13 mouse cellular contexts compared by ENCODE assay signal in genomic region chr16:89699710-89700109, GRCm38 (mm10).
A peak's percentile ranks its signal among the peaks of the same experiment; 100 is the strongest.
DNase-seq lines count a peak whose midpoint lies in the region; ATAC-seq and TF ChIP-seq lines count a peak whose summit lies in the region.
"Had no signal": no experiment of that assay in that cellular context is flagged by ENCODE, and none has a peak within 500 bp of the region (broad histone marks: within the 10 kb centered on the region; RNA-seq: fewer than 3 reads in every experiment).

No protein-coding gene starts in this region.

- H3K27ac ChIP-seq in heart, postnatal 0 days (ENCODE audit: low read depth), result no peak overlapping the region
- H3K27ac ChIP-seq in midbrain, embryonic 11.5 days (ENCODE audit: low read depth, low read length), result no peak overlapping the region
- no peak overlapping the region for H3K27ac ChIP-seq in midbrain, postnatal 0 days (ENCODE audit: low read depth, low read length)
- peak overlapping the region; percentile 62; the same call in 1 of the 2 replicates for H3K27ac ChIP-seq in limb, embryonic 14.5 days (replicated peaks; ENCODE audit: low read depth, low read length)

- H3K4me3 ChIP-seq in heart, postnatal 0 days (ENCODE audit: low read depth, low read length), result no peak overlapping the region
- no peak overlapping the region for H3K4me3 ChIP-seq in midbrain, embryonic 11.5 days (ENCODE audit: low read depth, low read length)
- H3K4me3 ChIP-seq in midbrain, postnatal 0 days (ENCODE audit: low read depth, low read length), result no peak overlapping the region
- no peak overlapping the region for H3K4me3 ChIP-seq in limb, embryonic 14.5 days (replicated peaks; ENCODE audit: low read length)
- H3K4me3 ChIP-seq: megakaryocyte, embryonic 14.5 days had no signal

- peaks cover 5% of the 10 kb centered on the region; the same call in 1 of the 2 replicates for H3K4me1 ChIP-seq in heart, postnatal 0 days (ENCODE audit: control insufficient read depth, insufficient read depth)
- peaks cover 7% of the 10 kb centered on the region; the same call in 1 of the 2 replicates for H3K4me1 ChIP-seq in midbrain, embryonic 11.5 days (ENCODE audit: control insufficient read depth, insufficient read depth, low read length)
- H3K4me1 ChIP-seq in midbrain, postnatal 0 days (ENCODE audit: insufficient read depth, low read length), result no peaks in the 10 kb centered on the region
- peaks cover 2% of the 10 kb centered on the region; the same call in 1 of the 2 replicates for H3K4me1 ChIP-seq in limb, embryonic 14.5 days (ENCODE audit: control insufficient read depth, insufficient read depth, low read length)

- no peak for TF ChIP-seq POLR2A in limb, embryonic 14.5 days (IDR thresholded peaks at IDR 0.05; ENCODE audit: borderline replicate concordance, extremely low read depth, insufficient read depth, insufficient read length)

- ATAC-seq in heart, postnatal 0 days (ENCODE audit: insufficient read depth, low read depth), result no peak; the same call in 1 of the 2 replicates
- peak; percentile 69 for ATAC-seq in midbrain, embryonic 11.5 days (ENCODE audit: low FRiP score)
- no peak for ATAC-seq in midbrain, postnatal 0 days (ENCODE audit: low FRiP score)
- ATAC-seq in limb, embryonic 14.5 days (ENCODE audit: low FRiP score, low read depth), result peak; percentile 83
- ATAC-seq: CD4-positive, CD25-positive, alpha-beta regulatory T cell, adult 4 months had no signal

- no peak for TF ChIP-seq EP300 in heart, postnatal 0 days (IDR thresholded peaks at IDR 0.05; ENCODE audit: low read depth)

- DNase-seq in heart, postnatal 0 days (ENCODE audit: low spot score), result peak; percentile 14
- no peak for DNase-seq in heart, postnatal 4 days
- DNase-seq in midbrain, embryonic 11.5 days (ENCODE audit: low spot score, missing footprints), result peak; percentile 91
- DNase-seq in midbrain, postnatal 0 days (ENCODE audit: low spot score), result no peak
- peak; percentile 43 for DNase-seq in embryo, embryonic 9.5 days (ENCODE audit: extremely low spot score)
- peak; percentile 55 for DNase-seq in limb, embryonic 14.5 days (ENCODE audit: low spot score)
- no peak for DNase-seq in testis, postnatal 10 days (ENCODE audit: low spot score)
- no peak for DNase-seq in ovary, postnatal 14 days (ENCODE audit: low spot score)
- DNase-seq: cerebellum, postnatal 25 days; gastrocnemius, postnatal 25 days; lung, adult 2 months had no signal

- no peaks in the 10 kb centered on the region for H3K9me3 ChIP-seq in heart, postnatal 0 days (replicated peaks; ENCODE audit: control insufficient read depth, low read length)
- H3K9me3 ChIP-seq in midbrain, embryonic 11.5 days (ENCODE audit: control insufficient read depth, low read length), result no peaks in the 10 kb centered on the region
- H3K9me3 ChIP-seq in midbrain, postnatal 0 days (ENCODE audit: low read length), result no peaks in the 10 kb centered on the region
- no peaks in the 10 kb centered on the region for H3K9me3 ChIP-seq in limb, embryonic 14.5 days (ENCODE audit: control insufficient read depth, low read length)

- 12% methylated on average over 2 of the region's 2 CpGs for WGBS in heart, postnatal 0 days
- 2% methylated on average over 2 of the region's 2 CpGs for WGBS in midbrain, embryonic 11.5 days
- WGBS in midbrain, postnatal 0 days, result 3% methylated on average over 2 of the region's 2 CpGs
- WGBS in limb, embryonic 14.5 days, result 19% methylated on average over 2 of the region's 2 CpGs

- TF ChIP-seq CTCF in heart, postnatal 0 days (IDR thresholded peaks at IDR 0.05; ENCODE audit: low read depth), result no peak
- TF ChIP-seq CTCF in midbrain, postnatal 0 days (IDR thresholded peaks at IDR 0.05), result no peak

- no peaks in the 10 kb centered on the region for H3K36me3 ChIP-seq in heart, postnatal 0 days (replicated peaks; ENCODE audit: control insufficient read depth, insufficient read depth, low read length)
- no peaks in the 10 kb centered on the region for H3K36me3 ChIP-seq in midbrain, embryonic 11.5 days (ENCODE audit: control insufficient read depth, insufficient read depth, low read length)
- H3K36me3 ChIP-seq in midbrain, postnatal 0 days (ENCODE audit: insufficient read depth, low read length), result no peaks in the 10 kb centered on the region
- no peaks in the 10 kb centered on the region for H3K36me3 ChIP-seq in limb, embryonic 14.5 days (ENCODE audit: control insufficient read depth, insufficient read depth, low read length)

- no peaks in the 10 kb centered on the region for H3K27me3 ChIP-seq in heart, postnatal 0 days (ENCODE audit: control insufficient read depth, insufficient read depth, low read length)
- no peaks in the 10 kb centered on the region for H3K27me3 ChIP-seq in midbrain, embryonic 11.5 days (ENCODE audit: control insufficient read depth, insufficient read depth, low read length)
- no peaks in the 10 kb centered on the region for H3K27me3 ChIP-seq in midbrain, postnatal 0 days (ENCODE audit: insufficient read depth, low read length)
- H3K27me3 ChIP-seq in limb, embryonic 14.5 days (ENCODE audit: control insufficient read depth, insufficient read depth, low read length), result no peaks in the 10 kb centered on the region
- H3K27me3 ChIP-seq: megakaryocyte, embryonic 14.5 days had no signal

- no peak overlapping the region for H3K4me2 ChIP-seq in heart, postnatal 0 days (ENCODE audit: low read depth, low read length)
- H3K4me2 ChIP-seq in midbrain, embryonic 11.5 days, result no peak overlapping the region
- H3K4me2 ChIP-seq in midbrain, postnatal 0 days (ENCODE audit: low read depth, low read length, poor library complexity, severe bottlenecking), result no peak overlapping the region
- no peak overlapping the region for H3K4me2 ChIP-seq in limb, embryonic 14.5 days (replicated peaks; ENCODE audit: low read depth, low read length, severe bottlenecking)

- no peak overlapping the region for H3K9ac ChIP-seq in heart, postnatal 0 days (replicated peaks; ENCODE audit: low read depth, low read length)
- H3K9ac ChIP-seq in midbrain, embryonic 11.5 days (ENCODE audit: low read length), result no peak overlapping the region
- no peak overlapping the region for H3K9ac ChIP-seq in midbrain, postnatal 0 days (replicated peaks; ENCODE audit: low read length, poor library complexity, severe bottlenecking)
- H3K9ac ChIP-seq in limb, embryonic 14.5 days (ENCODE audit: low read depth, low read length, severe bottlenecking), result no peak overlapping the region

Comparison
In these comparisons a context has a peak if more than half of its experiments do, and no peak if none do; other contexts are left out.
1. ATAC-seq: peak in midbrain, embryonic 11.5 days (single experiment) and limb, embryonic 14.5 days (single experiment); none in heart, postnatal 0 days (single experiment) and midbrain, postnatal 0 days (single experiment).
2. DNase-seq: peak in heart, postnatal 0 days (single experiment), midbrain, embryonic 11.5 days (single experiment), embryo, embryonic 9.5 days (single experiment) and limb, embryonic 14.5 days (single experiment); none in heart, postnatal 4 days (single experiment), midbrain, postnatal 0 days (single experiment), testis, postnatal 10 days (single experiment) and ovary, postnatal 14 days (single experiment).